Mouse (Mus musculus): ENCODE data around the gene Zzz3.
"Not testable (repeated sequence)": the region's sequence is repeated elsewhere in the genome, so short reads cannot be mapped to it uniquely, and the experiment has no call there.

Gene Zzz3

GRCm38 (mm10) chr3:152400875-152401274, 5.6 kb downstream of the Zzz3 start:
- DNase-seq (ENCODE audit: low spot score in 2 of 2): no peak

DNA sequence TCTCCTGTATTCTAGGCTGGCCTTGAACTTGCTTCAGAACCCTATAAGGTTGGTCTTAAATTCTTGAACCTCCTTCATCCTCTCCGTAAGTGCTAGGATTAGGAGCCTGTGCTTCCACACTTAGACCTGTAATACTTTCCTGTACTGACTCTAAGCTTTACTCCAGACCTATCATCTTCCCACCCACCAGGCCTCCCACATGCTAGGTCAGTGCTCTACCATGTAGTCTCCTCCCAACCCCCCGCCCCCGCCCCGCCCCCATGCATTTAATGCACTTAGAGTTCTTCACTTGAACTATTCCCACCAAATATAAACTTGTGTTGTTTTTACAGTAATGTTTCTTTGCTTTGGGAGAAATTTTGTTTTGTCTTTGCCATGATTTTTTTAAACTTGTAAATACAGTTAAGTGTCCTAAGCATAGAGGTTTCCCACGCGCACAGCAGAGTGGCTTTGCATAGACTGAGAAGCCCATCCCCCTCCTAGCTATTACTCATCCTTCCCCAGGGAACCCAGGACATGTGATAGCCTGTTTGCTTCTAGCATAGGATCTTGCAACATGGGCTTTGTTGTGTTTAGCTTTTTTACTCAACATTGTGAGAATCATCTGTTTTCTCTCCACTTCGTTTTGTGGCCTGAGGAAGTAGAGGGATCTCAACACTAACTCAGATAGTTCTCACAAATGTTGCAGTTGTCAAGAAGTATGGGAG, 6.8 kb downstream of the Zzz3 start:
- DNase-seq (ENCODE audit: low spot score in 2 of 2): no peak

DNA sequence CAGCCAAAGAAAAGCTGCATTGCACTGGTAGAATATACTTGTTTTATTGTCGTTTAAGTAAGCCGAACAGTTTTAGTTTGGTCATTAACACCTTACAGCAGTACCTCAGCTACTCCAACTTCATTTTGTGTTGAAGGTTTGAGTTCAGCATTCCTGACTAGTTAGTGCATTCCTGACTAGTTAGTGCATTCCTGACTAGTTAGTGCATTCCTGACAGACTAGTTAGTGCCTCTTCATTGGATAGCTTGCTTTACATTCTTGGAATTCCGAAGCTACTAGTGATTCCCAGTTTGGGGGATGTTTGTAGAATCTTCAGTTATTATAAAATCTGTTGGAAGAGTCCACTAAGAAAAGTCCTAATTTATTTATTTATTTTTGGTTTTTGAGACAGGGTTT, 7.4 kb downstream of the Zzz3 start:
- no peak for DNase-seq (ENCODE audit: low spot score in 2 of 2)

DNA sequence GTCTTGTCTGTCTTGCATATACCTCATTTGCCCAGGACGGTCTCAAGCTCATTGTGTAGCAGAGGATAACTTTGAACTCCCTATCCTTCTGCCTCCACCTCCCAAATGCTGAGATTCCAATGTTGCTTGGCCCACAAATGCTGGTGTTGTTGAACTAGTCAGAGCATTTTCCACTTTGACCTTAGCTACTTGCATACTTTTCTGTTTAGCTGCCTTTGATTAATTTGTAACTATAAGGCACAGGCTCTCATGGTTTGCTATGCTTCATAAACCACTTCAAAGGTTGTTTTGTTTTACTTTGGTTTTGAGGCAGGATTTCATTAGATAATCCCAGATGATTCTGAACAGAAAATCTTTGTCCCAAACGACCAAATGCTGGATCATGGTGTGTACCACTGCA, 8.6 kb downstream of the Zzz3 start:
- no peak for DNase-seq (ENCODE audit: low spot score in 2 of 2)

DNA sequence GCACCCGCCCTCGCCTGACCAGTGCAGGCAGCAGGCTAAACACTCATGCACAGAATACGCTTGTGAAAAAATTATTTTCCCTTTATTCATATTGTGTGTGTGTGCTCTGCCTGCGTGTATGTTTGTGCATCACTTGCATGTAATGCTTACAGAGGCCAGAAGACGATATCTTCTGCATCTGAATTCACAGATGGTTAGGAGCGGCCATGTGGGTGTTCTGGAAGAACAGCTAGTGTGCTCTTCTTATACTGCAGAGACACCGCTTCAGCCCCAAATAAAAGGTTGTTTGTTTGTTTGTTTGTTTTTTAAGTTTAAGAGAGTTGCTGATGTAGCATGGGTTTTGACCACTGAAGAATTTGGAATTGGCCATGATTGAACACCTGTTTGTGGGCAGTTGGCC, 10.1 kb downstream of the Zzz3 start:
- no peak for DNase-seq (ENCODE audit: low spot score in 2 of 2)

GRCm38 (mm10) chr3:152405978-152406640, 10.8 kb downstream of the Zzz3 start:
- DNase-seq (ENCODE audit: low spot score in 2 of 2): no peak

DNA sequence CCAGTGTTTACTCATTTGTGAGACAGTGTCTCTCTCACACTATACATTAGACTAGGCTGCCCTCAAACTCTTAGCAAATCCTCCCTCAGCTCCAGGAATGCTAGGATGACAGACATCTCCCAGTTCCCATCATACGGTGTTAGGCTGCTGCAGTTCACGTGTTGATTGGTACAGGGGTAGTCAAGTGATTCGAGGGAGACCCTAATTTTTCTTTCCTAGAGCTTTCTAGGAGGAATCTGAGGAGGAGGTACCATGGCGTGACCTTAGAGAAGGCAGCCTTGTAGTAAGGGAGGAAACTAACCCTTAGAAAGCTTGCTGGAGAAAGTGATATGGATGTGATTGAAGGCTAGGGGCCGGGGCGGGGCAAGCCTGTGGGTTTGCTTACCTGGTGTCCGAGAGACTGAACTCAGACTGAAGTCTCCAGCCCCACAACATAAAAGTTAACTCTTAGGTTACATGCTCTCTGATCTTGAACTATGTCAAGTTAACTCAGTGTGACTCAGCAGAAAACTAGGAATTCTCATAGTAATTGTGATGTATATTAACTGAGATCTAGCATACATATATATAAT, 15.8 kb downstream of the Zzz3 start:
- DNase-seq (ENCODE audit: low spot score in 2 of 2): no peak

DNA sequence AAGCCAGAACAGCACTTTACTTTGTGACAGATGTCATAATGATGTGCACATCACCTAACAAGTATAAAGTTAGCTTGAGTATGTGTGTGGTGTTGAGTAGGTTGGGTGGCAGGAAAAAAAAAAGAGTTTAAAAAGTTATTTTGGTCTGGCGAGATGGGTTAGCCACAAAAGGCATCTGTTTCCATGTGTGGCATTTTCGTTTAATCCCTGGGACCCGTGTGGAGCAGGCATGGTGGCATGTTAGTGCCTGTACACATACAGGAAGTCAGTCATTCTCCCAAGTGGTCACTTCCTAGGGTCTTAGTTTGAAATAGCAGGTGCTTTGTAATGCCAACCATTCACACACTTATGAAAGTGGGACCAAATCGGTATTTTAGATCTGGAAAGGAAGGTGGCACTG, 17.1 kb downstream of the Zzz3 start:
- DNase-seq (ENCODE audit: low spot score in 2 of 2): no peak

- DNase-seq (ENCODE audit: low spot score in 2 of 2): no peak
These were observed 33.7 kb downstream of the Zzz3 start for GRCm38 (mm10) chr3:152428925-152429324.

DNA sequence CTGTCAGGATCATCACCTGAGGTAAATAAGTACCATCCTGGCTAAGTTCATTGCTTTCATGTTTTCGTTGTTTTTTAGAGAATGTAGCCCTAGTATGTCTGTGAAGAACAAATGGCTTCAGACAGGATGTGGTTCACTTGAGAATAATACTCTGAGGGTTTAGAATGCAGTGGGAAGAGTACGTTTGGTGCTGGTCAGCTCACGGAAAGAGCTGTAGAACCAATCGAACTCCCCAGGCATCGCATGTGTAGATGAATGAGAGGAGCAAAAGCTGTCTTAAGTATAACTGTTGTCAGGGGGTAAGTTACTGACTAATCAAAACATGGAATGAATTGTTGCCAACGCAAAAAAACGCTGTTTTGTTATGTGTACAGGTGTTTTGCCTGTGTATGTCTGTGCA, 37.4 kb downstream of the Zzz3 start:
- DNase-seq (ENCODE audit: low spot score in 2 of 2): no peak

DNA sequence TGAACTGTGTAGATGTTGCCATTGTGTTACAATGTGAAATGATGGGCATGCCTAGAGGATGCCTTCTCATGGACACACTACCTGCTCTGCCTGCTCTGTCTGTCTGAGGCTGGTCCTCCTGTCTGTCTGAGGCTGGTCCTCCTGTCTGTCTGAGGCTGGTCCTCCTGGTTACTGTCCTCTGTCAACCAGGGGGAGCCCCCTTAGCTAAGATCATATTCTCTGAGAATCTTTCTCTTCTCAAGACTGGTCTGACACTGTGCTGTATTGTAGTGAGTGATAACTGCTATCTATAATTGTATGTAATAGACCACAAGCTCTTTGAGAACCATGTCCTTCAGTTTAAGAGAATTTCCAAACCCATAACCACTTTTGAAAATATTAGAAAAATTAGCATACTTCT, 40.3 kb downstream of the Zzz3 start:
- no peak for DNase-seq (ENCODE audit: low spot score in 2 of 2)

- no peak for DNase-seq (ENCODE audit: low spot score in 2 of 2)
These were observed 42.8 kb downstream of the Zzz3 start for GRCm38 (mm10) chr3:152438068-152438467.

- DNase-seq (ENCODE audit: low spot score in 2 of 2): no peak
These were observed 47.5 kb downstream of the Zzz3 start for GRCm38 (mm10) chr3:152442795-152443194.

- DNase-seq (ENCODE audit: low spot score in 2 of 2): no peak
These were observed 48.8 kb downstream of the Zzz3 start for GRCm38 (mm10) chr3:152444114-152444513.

DNA sequence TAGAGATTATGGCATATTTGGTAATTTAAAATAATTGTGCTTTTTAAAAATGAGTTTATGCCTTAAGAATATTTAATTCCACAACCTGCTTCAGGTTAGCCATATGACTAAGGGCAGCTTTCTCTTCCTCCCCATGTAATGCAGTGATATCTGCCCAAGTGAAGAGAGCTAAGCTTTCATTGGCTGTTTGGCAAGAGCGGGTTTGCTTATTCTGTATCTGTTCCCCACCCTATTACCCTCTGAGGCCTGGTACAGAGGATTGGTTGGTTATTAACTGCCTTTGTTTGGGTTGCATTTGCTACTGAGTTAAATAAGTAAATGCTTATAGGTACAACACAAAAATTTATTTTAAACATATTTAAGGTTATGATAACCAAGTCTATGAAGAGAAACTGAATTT, 51.7 kb downstream of the Zzz3 start:
- DNase-seq (ENCODE audit: low spot score in 2 of 2): no peak

GRCm38 (mm10) chr3:152453163-152453562, 57.9 kb downstream of the Zzz3 start:
- no peak for DNase-seq (ENCODE audit: low spot score in 2 of 2)

- no peak for DNase-seq (ENCODE audit: low spot score in 2 of 2)
These were observed 62.2 kb downstream of the Zzz3 start for GRCm38 (mm10) chr3:152457308-152458035.

GRCm38 (mm10) chr3:152458875-152459274, 63.6 kb downstream of the Zzz3 start:
- not testable (repeated sequence) for DNase-seq (ENCODE audit: low spot score in 2 of 2)

- DNase-seq (ENCODE audit: low spot score in 2 of 2): no peak
These were observed 65.5 kb downstream of the Zzz3 start for GRCm38 (mm10) chr3:152460802-152461201.

GRCm38 (mm10) chr3:152462038-152462547, 66.8 kb downstream of the Zzz3 start:
- no peak for DNase-seq (ENCODE audit: low spot score in 2 of 2)

- no peak for DNase-seq (ENCODE audit: low spot score in 2 of 2)
These were observed 67.6 kb downstream of the Zzz3 start for GRCm38 (mm10) chr3:152462900-152463299.

DNA sequence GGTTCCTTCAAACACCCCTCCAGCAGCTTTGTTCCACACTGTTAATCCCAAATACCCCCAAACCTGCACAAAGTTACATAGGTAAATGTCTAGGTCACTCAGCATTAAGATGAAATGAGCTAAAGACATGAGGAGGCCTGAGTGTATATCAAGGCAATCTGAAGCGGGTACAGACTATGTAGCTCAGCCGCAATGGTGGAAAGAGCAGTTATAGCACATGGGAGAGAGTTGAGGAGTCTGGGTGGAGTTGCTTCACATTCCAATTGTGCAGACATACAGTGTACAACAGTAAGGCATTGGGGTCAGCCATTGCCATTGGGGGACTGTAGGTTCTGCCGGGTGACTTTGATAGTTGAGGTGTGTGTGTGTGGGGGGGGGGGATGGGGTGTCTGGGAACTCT, 69.2 kb downstream of the Zzz3 start:
- no peak for DNase-seq (ENCODE audit: low spot score in 2 of 2)
